In genomic region chr2:166875561-166875960, GRCm38 (mm10) we compare ENCODE assay signal across 17 mouse cellular contexts. TPM values are rescaled to one million over a fixed set of nuclear protein-coding genes. Genes with fewer than 3 reads are reported as not detected.
A peak's percentile ranks its signal among the peaks of the same experiment; 100 is the strongest.
DNase-seq lines count a peak whose midpoint lies in the region; ATAC-seq and TF ChIP-seq lines count a peak whose summit lies in the region.
"Had no signal": no experiment of that assay in that cellular context is flagged by ENCODE, and none has a peak within 500 bp of the region (broad histone marks: within the 10 kb centered on the region; RNA-seq: fewer than 3 reads in every experiment).

No protein-coding gene starts in this region.

- no peak overlapping the region for H3K4me3 ChIP-seq in midbrain, postnatal 0 days (ENCODE audit: low read depth, low read length)
- no peak overlapping the region for H3K4me3 ChIP-seq in midbrain, embryonic 15.5 days
- no peak overlapping the region for H3K4me3 ChIP-seq in bone marrow macrophage, adult 2 months (ENCODE audit: insufficient read depth, low read length)
- no peak overlapping the region for H3K4me3 ChIP-seq in small intestine, adult 2 months (ENCODE audit: low read depth, low read length)
- H3K4me3 ChIP-seq: forebrain, embryonic 13.5 days; lung, embryonic 15.5 days; megakaryocyte, embryonic 14.5 days; neural tube, embryonic 13.5 days had no signal

- no peaks in the 10 kb centered on the region for H3K4me1 ChIP-seq in midbrain, postnatal 0 days (ENCODE audit: insufficient read depth, low read length)
- H3K4me1 ChIP-seq in midbrain, embryonic 15.5 days: no peaks in the 10 kb centered on the region
- H3K4me1 ChIP-seq in bone marrow macrophage, adult 2 months (ENCODE audit: control insufficient read depth, insufficient read depth, low read length): peaks cover 23% of the 10 kb centered on the region
- 0 out of 2 replicates have a peak, but pooled peaks cover 2% of the 10 kb centered on the region for H3K4me1 ChIP-seq in small intestine, adult 2 months (ENCODE audit: control insufficient read depth, insufficient read depth, insufficient read length, low read length)
- H3K4me1 ChIP-seq: forebrain, embryonic 13.5 days; lung, embryonic 15.5 days; megakaryocyte, embryonic 14.5 days; neural tube, embryonic 13.5 days had no signal

- no peak overlapping the region for H3K27ac ChIP-seq in midbrain, postnatal 0 days (ENCODE audit: low read depth, low read length)
- H3K27ac ChIP-seq in midbrain, embryonic 15.5 days: no peak overlapping the region
- H3K27ac ChIP-seq in bone marrow macrophage, adult 2 months (ENCODE audit: insufficient read depth, low read depth, low read length): peak overlapping the region; percentile 89
- H3K27ac ChIP-seq in small intestine, adult 2 months (ENCODE audit: insufficient read depth, low read depth, low read length): peak overlapping the region; percentile 49; the same call in 1 of the 2 replicates
- H3K27ac ChIP-seq: forebrain, embryonic 13.5 days; lung, embryonic 15.5 days; neural tube, embryonic 13.5 days had no signal

- intact Hi-C loops in gastrocnemius, postnatal 14 days (cut with DNase I; ENCODE audit: low total_unique reads): no loop called here

- TF ChIP-seq POLR2A in bone marrow macrophage, adult 2 months (IDR thresholded peaks at IDR 0.05; ENCODE audit: borderline replicate concordance, low read depth, low read length): no peak
- no peak for TF ChIP-seq POLR2A in small intestine, adult 2 months (IDR thresholded peaks at IDR 0.05; ENCODE audit: low read depth, low read length)

- TF ChIP-seq CTCF in midbrain, postnatal 0 days (IDR thresholded peaks at IDR 0.05): no peak
- no peak for TF ChIP-seq CTCF in bone marrow macrophage, adult 2 months (IDR thresholded peaks at IDR 0.05; ENCODE audit: low read depth, low read length)
- no peak for TF ChIP-seq CTCF in small intestine, adult 2 months (IDR thresholded peaks at IDR 0.05; ENCODE audit: extremely low read depth, insufficient read length, insufficient replicate concordance, low read depth, low read length)

- DNase-seq in midbrain, postnatal 0 days (ENCODE audit: low spot score): peak; percentile 21
- peak; percentile 47 to 63 for DNase-seq in cerebellum, postnatal 25 days
- no peak for DNase-seq in kidney, adult 9 months
- no peak for DNase-seq in gastrocnemius, postnatal 14 days
- DNase-seq: kidney, adult 2 months; kidney, postnatal 36 days; retina, postnatal 1 day had no signal

- ATAC-seq in midbrain, postnatal 0 days (ENCODE audit: low FRiP score): no peak
- ATAC-seq in midbrain, embryonic 15.5 days (replicated peaks): no peak
- ATAC-seq: activated CD4-positive, CD25-positive, alpha-beta regulatory T cell, adult 4 months; forebrain, embryonic 13.5 days; hindbrain, embryonic 16.5 days had no signal

- 88% methylated on average over 6 of the region's 6 CpGs for WGBS in midbrain, postnatal 0 days
- WGBS in midbrain, embryonic 15.5 days: 93% methylated on average over 6 of the region's 6 CpGs
- WGBS in small intestine, adult 2 months: 41% methylated on average over 6 of the region's 6 CpGs

- no peaks in the 10 kb centered on the region for H3K9me3 ChIP-seq in midbrain, postnatal 0 days (ENCODE audit: low read length)
- no peaks in the 10 kb centered on the region for H3K9me3 ChIP-seq in midbrain, embryonic 15.5 days
- H3K9me3 ChIP-seq: forebrain, embryonic 13.5 days; lung, embryonic 15.5 days; megakaryocyte, embryonic 14.5 days; neural tube, embryonic 13.5 days had no signal

- peaks cover 49% of the 10 kb centered on the region for H3K36me3 ChIP-seq in midbrain, postnatal 0 days (ENCODE audit: insufficient read depth, low read length)
- peaks cover 25% of the 10 kb centered on the region for H3K36me3 ChIP-seq in midbrain, embryonic 15.5 days (replicated peaks)
- peaks cover 62% of the 10 kb centered on the region for H3K36me3 ChIP-seq in small intestine, adult 2 months (ENCODE audit: control insufficient read depth, insufficient read depth, low read length)

- H3K9ac ChIP-seq in midbrain, postnatal 0 days (replicated peaks; ENCODE audit: low read length, poor library complexity, severe bottlenecking): no peak overlapping the region
- H3K9ac ChIP-seq in midbrain, embryonic 15.5 days: no peak overlapping the region
- H3K9ac ChIP-seq: forebrain, embryonic 13.5 days; lung, embryonic 15.5 days; neural tube, embryonic 13.5 days had no signal

- no peak overlapping the region for H3K4me2 ChIP-seq in midbrain, postnatal 0 days (ENCODE audit: low read depth, low read length, poor library complexity, severe bottlenecking)
- no peak overlapping the region for H3K4me2 ChIP-seq in midbrain, embryonic 15.5 days
- H3K4me2 ChIP-seq: forebrain, embryonic 13.5 days; liver, embryonic 11.5 days; lung, embryonic 15.5 days; neural tube, embryonic 13.5 days had no signal

- H3K27me3 ChIP-seq in midbrain, postnatal 0 days (ENCODE audit: insufficient read depth, low read length): no peaks in the 10 kb centered on the region
- no peaks in the 10 kb centered on the region for H3K27me3 ChIP-seq in midbrain, embryonic 15.5 days (replicated peaks)
- H3K27me3 ChIP-seq in small intestine, adult 2 months (ENCODE audit: control insufficient read depth, insufficient read depth, low read length): no peaks in the 10 kb centered on the region
- H3K27me3 ChIP-seq: forebrain, embryonic 13.5 days; lung, embryonic 15.5 days; megakaryocyte, embryonic 14.5 days; neural tube, embryonic 13.5 days had no signal

RNA-seq across cellular contexts. Expression of gene Cse1l, which starts 30.3 kb away (rescaled TPM):
- total RNA-seq in midbrain, postnatal 0 days (2014; rRNA removed): 82.8 and 88.7 TPM in 2 replicates
- 69.7 and 70.1 TPM in 2 replicates for polyA plus RNA-seq in midbrain, postnatal 0 days (2015; fragmentation: Nextera tagmentation; extraction: Ambion mirVana)
- 95.3 and 99.4 TPM in 2 replicates for polyA plus RNA-seq in midbrain, embryonic 15.5 days (2015; fragmentation: Nextera tagmentation; extraction: Ambion mirVana)
- 29.7 and 35.3 TPM in 2 replicates for polyA plus RNA-seq in bone marrow macrophage, adult 2 months (2012; ENCODE audit: insufficient read depth, insufficient read length, missing spikeins)
- 2.1 and 3.5 TPM in 2 replicates for polyA plus RNA-seq in small intestine, adult 2 months (2012; rRNA removed)
- 10 to 100 TPM; 46.8 to 50.2 TPM for total RNA-seq in gastrocnemius, postnatal 14 days (2021)

Comparison
In these comparisons a context has a peak if more than half of its experiments do, and no peak if none do; other contexts are left out.
1. DNase-seq: peak in midbrain, postnatal 0 days (single experiment) and cerebellum, postnatal 25 days (2 of 2); none in kidney, adult 9 months (single experiment) and gastrocnemius, postnatal 14 days (single experiment).
2. H3K27ac ChIP-seq: peak in bone marrow macrophage, adult 2 months (single experiment) and small intestine, adult 2 months (single experiment); none in midbrain, postnatal 0 days (single experiment) and midbrain, embryonic 15.5 days (single experiment).